Mouse (Mus musculus) lung, embryonic 15.5 days (tissue): ENCODE results near the gene AW549877. TPM values are rescaled to one million over a fixed set of nuclear protein-coding genes. Genes with fewer than 3 reads are reported as not detected.

ENCODE experiments used
- ATAC-seq: fragments of 200-750 bp; cut with Nextera tagmentation; 2 replicates; pipeline ENCODE4 v1.8.0; 2017; ENCODE audit warnings: moderate number of reproducible peaks, borderline replicate concordance; ENCODE audit not compliant: low FRiP score, low TSS enrichment; ENCODE audit errors: extremely low read depth
- H3K27ac ChIP-seq: fragments of 300-500 bp; sonication (generic); 2 replicates; pipeline ENCODE4 v1.5.1; 2015; ENCODE audit warnings: moderate library complexity, mild to moderate bottlenecking, inconsistent platforms
- H3K27me3 ChIP-seq: fragments of 300-500 bp; sonication (generic); 2 replicates; pipeline ENCODE4 v1.6.1; 2015; ENCODE audit warnings: inconsistent platforms
- H3K36me3 ChIP-seq: fragments of 300-500 bp; sonication (generic); 2 replicates; pipeline ENCODE4 v1.6.1; 2015; ENCODE audit warnings: inconsistent platforms
- H3K4me1 ChIP-seq: fragments of 300-500 bp; sonication (generic); 2 replicates; pipeline ENCODE4 v1.6.1; 2015; ENCODE audit warnings: inconsistent platforms
- H3K4me2 ChIP-seq: fragments of 300-500 bp; sonication (generic); 2 replicates; pipeline ENCODE4 v1.6.1; 2015; ENCODE audit warnings: inconsistent platforms, mild to moderate bottlenecking, moderate library complexity
- H3K4me3 ChIP-seq: fragments of 300-500 bp; sonication (generic); 2 replicates; pipeline ENCODE4 v1.5.1; 2015; ENCODE audit warnings: mild to moderate bottlenecking, inconsistent platforms
- H3K9ac ChIP-seq: fragments of 300-500 bp; sonication (generic); 2 replicates; pipeline ENCODE4 v1.6.1; 2015; ENCODE audit warnings: inconsistent platforms
- H3K9me3 ChIP-seq: fragments of 300-500 bp; sonication (generic); 2 replicates; pipeline ENCODE4 v1.6.1; 2016; ENCODE audit warnings: inconsistent platforms
- WGBS: fragments of 180-500 bp; shearing (Covaris S2); methylation state at CpG from one replicate; pipeline ENCODE4 v1.1.7; 2015; 5-methylcytosine and 5-hydroxymethylcytosine counted together
- polyA plus RNA-seq: library from polyadenylated mRNA; unstranded; fragments of >200 nt; fragmentation: Nextera tagmentation; extraction: Ambion mirVana; gene quantifications from 2 replicates; pipeline ENCODE4 v1.2.1, GENCODE M21; 2015

Gene AW549877
- polyA plus RNA-seq, 1 experiment from 2014 or later = 27.3 TPM

DNA sequence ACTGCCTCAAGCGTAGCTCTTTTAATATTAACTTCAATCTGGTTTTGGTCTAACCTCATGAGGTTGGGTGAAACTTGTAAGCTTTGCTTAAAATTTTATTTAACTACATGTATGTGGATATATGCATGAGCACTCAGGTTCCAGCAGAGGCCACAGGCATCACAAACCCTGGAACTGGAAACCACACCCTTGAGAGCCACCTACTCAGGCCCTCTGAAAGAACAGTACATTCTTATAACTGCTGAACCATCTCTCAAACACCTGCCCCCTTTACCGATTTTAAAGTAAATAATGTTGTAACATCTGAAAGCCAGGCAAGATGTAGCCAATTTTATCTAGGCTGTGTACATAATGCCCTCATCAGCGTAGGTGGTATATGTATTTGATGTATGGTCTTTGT, 15.7 kb downstream of the AW549877 start:
- Histone ChIP-seq H3K36me3 (peaks cover 14% of the 10 kb centered on the region), H3K27ac (peak overlapping the region; percentile 96), H3K27me3 (no peaks in the 10 kb centered on the region), H3K4me3 (peak overlapping the region; percentile 68), H3K9me3 (no peaks in the 10 kb centered on the region), H3K9ac (no peak overlapping the region), H3K4me1 (peaks cover 7% of the 10 kb centered on the region; the same call in 1 of the 2 replicates), H3K4me2 (peak overlapping the region; percentile 67)
- WGBS = 59% methylated on average over 3 of the region's 3 CpGs
- ATAC-seq = no peak

DNA sequence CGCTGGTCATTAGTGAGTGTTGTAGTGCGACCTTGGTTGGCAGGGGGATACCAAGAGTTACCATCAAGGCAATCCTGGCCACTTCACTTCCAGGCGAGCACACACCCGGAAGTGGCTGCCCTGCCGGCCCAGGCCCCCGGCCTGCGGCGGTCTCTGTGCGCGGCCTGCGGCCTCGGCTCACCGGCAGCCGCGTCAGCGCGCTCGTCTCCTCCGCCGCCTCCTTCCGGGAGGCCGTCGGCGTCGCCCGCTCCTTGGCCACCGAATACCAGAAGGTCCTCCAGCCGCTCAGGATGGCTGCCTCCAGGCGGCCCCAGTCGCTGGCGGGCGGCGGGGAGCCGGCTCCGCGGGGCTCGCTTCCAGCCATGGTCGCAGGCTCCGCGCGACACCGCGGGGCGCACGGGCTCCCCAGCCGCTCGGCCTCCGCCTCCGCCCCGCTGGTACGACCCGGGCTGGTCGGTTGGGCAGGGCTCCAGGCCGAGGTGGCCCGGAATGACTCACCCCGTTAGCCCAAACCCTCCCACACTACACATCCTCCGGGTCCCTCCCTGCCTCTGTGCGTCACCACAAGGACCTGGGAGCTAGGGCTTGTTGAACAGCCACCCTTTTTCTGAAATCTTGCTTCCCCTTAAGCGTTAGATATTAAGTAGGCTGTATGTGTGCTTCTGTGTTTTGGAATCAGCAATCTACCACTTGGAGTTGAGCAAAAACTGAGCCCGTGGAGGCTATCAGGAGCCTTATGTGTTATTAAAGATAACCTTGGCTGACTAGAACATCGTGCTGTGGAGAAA, 16.3 kb downstream of the AW549877 start, which contains the start of gene Fbxo4:
TSS of gene Fbxo4 (minus strand) at position 513 of the 788 bp plus-strand sequence.
- H3K36me3 ChIP-seq = peaks cover 10% of the 10 kb centered on the region; the same call in 1 of the 2 replicates
- peak within 1 kb of the TSS; percentile 68 for H3K4me3 ChIP-seq
- H3K9ac ChIP-seq = peak within 1 kb of the TSS; percentile 89
- WGBS = 1% methylated on average over 61 of the region's 61 CpGs
- ATAC-seq = peak; percentile 97
- H3K4me2 ChIP-seq = peak within 1 kb of the TSS; percentile 67
- H3K9me3 ChIP-seq = no peaks in the 10 kb centered on the region
- H3K27ac ChIP-seq = peak within 1 kb of the TSS; percentile 96
- H3K4me1 ChIP-seq = peaks cover 7% of the 10 kb centered on the region; the same call in 1 of the 2 replicates
- no peaks in the 10 kb centered on the region for H3K27me3 ChIP-seq

DNA sequence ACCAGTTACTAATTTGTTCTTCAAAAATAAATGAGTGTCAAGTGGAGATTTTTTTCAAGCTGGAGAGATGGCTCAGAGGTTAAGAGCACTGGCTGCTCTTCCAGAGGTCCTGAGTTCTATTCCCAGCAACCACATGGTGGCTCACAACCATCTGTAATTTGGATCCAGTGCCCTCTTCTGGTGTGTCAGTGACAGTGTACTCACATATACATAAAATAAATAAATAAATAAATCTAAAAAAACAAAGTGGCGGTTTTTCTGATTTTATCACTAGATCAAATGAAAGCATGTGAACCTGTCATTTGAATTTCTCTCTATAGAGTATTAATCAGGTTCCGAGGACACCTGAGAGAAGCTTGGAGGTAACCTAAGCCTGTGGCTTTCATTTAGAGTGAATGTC, 17.3 kb downstream of the AW549877 start:
- Histone ChIP-seq H3K9ac (no peak overlapping the region), H3K9me3 (no peaks in the 10 kb centered on the region), H3K4me3 (no peak overlapping the region), H3K27me3 (no peaks in the 10 kb centered on the region), H3K4me1 (peaks cover 7% of the 10 kb centered on the region; the same call in 1 of the 2 replicates), H3K27ac (no peak overlapping the region), H3K4me2 (peak overlapping the region; percentile 67; the same call in 1 of the 2 replicates), H3K36me3 (peaks cover 7% of the 10 kb centered on the region; the same call in 1 of the 2 replicates)
- ATAC-seq = no peak
- 89% methylated on average over 2 of the region's 2 CpGs for WGBS

DNA sequence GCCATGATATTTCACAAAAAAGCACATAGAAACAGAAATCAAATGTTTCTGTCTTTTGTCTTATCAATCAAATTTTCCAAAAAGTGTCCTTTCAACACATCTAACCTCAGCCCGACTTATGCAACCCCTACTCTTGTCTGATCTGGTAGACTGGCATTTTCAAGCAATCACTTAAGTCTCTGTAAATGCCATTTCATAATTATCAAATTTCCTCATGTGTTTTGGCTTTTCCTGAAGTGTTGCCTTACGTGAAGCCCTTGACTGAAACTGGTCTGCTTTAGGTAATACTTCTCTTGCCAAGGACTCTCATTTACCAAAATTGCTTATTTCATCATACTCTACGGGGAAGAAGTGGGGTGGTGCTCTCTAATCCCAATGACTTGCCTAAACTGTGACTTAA, 22.2 kb downstream of the AW549877 start:
- Histone ChIP-seq H3K36me3 (0 out of 2 replicates have a peak, but pooled peaks cover 2% of the 10 kb centered on the region), H3K4me3 (no peak overlapping the region), H3K4me1 (no peaks in the 10 kb centered on the region), H3K27me3 (no peaks in the 10 kb centered on the region), H3K27ac (no peak overlapping the region), H3K9ac (no peak overlapping the region), H3K9me3 (no peaks in the 10 kb centered on the region), H3K4me2 (no peak overlapping the region)
- ATAC-seq = no peak
- WGBS = 87% methylated on average over 3 of the region's 3 CpGs

DNA sequence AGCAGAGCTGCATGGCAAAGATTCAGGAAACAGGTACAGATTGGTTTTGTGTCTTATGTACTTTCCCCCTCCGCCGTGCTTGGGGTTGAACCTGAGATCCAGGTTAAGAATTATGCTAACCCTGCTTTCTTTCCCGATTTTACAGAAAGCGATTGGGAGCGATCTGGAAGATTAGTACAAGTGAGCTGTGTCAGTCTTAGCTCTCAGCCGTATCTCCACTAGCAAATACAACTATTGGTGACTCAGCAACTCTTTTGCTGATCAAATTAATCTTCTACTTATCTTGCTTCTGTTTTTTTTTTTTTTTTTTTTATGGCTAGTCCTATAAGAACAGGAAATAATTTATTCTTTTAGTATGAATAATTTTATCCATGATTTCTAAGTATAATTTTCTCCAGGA, 25.4 kb downstream of the AW549877 start:
- no peak overlapping the region for H3K4me2 ChIP-seq
- WGBS = 92% methylated on average over 6 of the region's 6 CpGs
- no peak overlapping the region for H3K4me3 ChIP-seq
- no peak overlapping the region for H3K27ac ChIP-seq
- no peak for ATAC-seq
- no peaks in the 10 kb centered on the region for H3K9me3 ChIP-seq
- no peak overlapping the region for H3K9ac ChIP-seq
- no peaks in the 10 kb centered on the region for H3K4me1 ChIP-seq
- no peaks in the 10 kb centered on the region for H3K27me3 ChIP-seq
- 0 out of 2 replicates have a peak, but pooled peaks cover 2% of the 10 kb centered on the region for H3K36me3 ChIP-seq

DNA sequence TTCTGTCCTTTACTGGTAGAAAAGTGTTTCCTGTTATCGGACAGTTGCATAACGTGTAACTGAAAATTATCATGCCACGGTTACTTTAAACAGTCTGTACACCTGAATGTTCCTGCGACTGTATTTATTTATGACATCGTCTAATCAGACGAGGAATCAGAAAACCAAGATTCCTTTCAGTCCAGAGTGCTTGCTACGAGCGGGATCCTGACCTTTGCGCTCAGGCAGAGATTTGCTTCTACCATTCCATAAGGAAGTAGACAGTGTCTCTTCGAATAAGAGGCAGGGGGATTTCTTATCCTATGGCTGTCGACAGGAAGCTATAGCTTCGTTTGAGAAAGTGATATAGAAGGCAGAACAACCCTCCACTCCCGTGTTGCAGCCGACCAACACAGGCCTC, 25.8 kb downstream of the AW549877 start:
- Histone ChIP-seq H3K9me3 (no peaks in the 10 kb centered on the region), H3K27ac (no peak overlapping the region), H3K4me2 (no peak overlapping the region), H3K9ac (no peak overlapping the region), H3K4me1 (no peaks in the 10 kb centered on the region), H3K4me3 (no peak overlapping the region), H3K27me3 (no peaks in the 10 kb centered on the region), H3K36me3 (0 out of 2 replicates have a peak, but pooled peaks cover 2% of the 10 kb centered on the region)
- no peak for ATAC-seq
- WGBS = 80% methylated on average over 14 of the region's 14 CpGs

DNA sequence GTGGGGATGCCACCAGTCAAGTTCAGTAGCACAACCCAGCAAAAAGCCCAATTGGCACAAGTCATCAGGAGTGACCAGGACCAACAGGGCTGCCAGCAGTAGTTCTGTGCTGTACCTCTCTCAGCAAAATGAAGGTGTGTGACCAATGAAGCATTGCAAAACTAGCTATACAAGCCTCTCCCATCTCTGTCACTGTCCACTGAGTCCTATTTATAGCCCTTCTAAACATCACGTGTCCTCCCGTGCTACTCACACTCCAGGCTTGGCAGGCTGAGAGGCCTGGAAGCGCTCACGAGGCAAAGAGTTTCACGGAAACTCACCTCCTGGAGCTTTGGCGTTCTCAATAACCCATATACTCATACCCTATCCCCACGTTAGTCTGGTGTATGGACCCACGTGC, 33.3 kb downstream of the AW549877 start:
- H3K9ac ChIP-seq = no peak overlapping the region
- H3K4me3 ChIP-seq = no peak overlapping the region
- no peaks in the 10 kb centered on the region for H3K4me1 ChIP-seq
- no peaks in the 10 kb centered on the region for H3K9me3 ChIP-seq
- no peak overlapping the region for H3K27ac ChIP-seq
- ATAC-seq = no peak
- H3K36me3 ChIP-seq = no peaks in the 10 kb centered on the region
- no peaks in the 10 kb centered on the region for H3K27me3 ChIP-seq
- no peak overlapping the region for H3K4me2 ChIP-seq
- 75% methylated on average over 8 of the region's 8 CpGs for WGBS

DNA sequence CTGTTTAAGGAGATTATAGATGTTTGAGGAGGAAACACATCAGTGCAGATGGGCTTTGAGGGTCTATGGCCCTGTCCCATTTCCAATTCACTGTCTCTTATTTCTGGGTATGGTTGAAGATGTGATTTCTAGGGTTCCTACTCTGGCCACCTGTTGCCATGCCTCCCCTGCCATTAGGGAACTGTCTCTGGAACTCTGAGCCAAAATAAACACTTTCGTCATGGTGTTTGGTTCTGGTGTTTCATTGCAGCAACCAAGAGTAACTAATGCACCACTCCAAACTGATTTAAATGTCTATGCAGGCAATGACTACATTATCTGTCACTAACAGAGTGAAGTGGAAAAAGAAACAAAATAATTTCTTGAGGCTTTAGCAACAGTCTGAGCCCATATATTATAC, 35.5 kb downstream of the AW549877 start:
- H3K9me3 ChIP-seq = no peaks in the 10 kb centered on the region
- no peak for ATAC-seq
- no peaks in the 10 kb centered on the region for H3K4me1 ChIP-seq
- 35% methylated on average over 1 of the region's 1 CpGs for WGBS
- H3K4me3 ChIP-seq = no peak overlapping the region
- no peak overlapping the region for H3K4me2 ChIP-seq
- no peak overlapping the region for H3K9ac ChIP-seq
- H3K27me3 ChIP-seq = no peaks in the 10 kb centered on the region
- no peaks in the 10 kb centered on the region for H3K36me3 ChIP-seq
- H3K27ac ChIP-seq = no peak overlapping the region

DNA sequence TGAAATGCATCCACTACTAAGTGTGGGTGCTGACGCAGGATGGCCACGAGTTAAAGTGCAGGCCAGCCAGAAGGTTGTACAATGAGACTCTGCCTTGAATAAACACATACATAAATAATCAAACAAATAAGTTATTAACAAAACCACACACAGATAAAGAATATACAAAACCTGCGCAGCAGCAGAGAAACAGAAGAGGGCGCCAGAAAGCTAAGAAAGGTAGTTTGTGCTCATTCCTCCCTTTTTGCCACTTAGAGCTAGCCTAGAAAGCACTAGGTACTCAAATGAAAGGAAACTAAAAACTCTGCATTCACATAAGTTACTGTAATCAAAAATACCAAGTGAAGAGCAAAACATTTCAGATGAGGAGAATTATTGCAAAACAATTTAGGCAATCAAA, 37.6 kb downstream of the AW549877 start:
- WGBS = 27% methylated on average over 4 of the region's 4 CpGs
- Histone ChIP-seq H3K4me3 (no peak overlapping the region), H3K27me3 (no peaks in the 10 kb centered on the region), H3K36me3 (no peaks in the 10 kb centered on the region), H3K9ac (no peak overlapping the region), H3K4me2 (no peak overlapping the region), H3K27ac (no peak overlapping the region), H3K9me3 (no peaks in the 10 kb centered on the region), H3K4me1 (no peaks in the 10 kb centered on the region)
- no peak for ATAC-seq

DNA sequence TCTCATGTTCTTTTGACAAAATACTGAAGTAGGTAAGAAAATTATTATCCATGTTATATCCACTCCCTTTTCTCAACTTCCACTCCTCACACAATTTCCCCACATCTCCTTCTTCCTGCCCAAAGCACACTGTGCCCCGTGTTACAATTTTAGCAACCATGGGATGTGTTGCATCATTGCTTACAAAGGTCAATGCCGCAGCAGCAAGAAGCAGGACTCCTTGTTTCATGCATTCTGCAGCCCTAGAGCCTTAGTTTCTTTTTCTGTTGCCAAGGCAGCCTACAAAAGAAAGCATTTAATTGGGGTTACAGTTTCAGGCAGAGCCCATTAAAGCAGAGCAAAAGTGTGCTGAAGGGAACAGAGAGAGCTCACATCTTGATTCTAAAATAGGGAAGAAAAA, 40.6 kb downstream of the AW549877 start:
- Histone ChIP-seq H3K4me2 (no peak overlapping the region), H3K4me3 (no peak overlapping the region), H3K4me1 (no peaks in the 10 kb centered on the region), H3K36me3 (no peaks in the 10 kb centered on the region), H3K27me3 (no peaks in the 10 kb centered on the region), H3K27ac (no peak overlapping the region), H3K9ac (no peak overlapping the region), H3K9me3 (no peaks in the 10 kb centered on the region)
- no peak for ATAC-seq
- WGBS = 83% methylated on average over 2 of the region's 2 CpGs

DNA sequence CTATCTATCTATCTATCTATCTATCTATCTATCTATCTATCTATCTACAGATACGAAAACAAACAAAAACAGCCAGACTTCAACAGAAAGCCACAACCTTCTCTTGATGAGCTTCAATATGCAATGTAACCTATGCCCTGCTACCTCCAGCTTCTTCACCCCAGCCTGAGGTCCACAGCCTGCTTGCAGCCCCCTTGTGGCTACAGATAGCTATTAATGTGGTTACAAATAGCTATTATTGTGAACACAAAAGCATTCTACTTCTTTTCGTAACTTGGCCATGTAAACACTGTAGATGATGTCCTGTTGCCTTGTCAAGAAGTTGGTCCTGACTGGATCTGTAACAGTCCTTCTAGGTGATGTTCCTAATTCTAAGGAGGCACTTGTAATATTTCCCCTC, 57.4 kb downstream of the AW549877 start:
- H3K9ac ChIP-seq = no peak overlapping the region
- H3K27ac ChIP-seq = no peak overlapping the region
- no peaks in the 10 kb centered on the region for H3K9me3 ChIP-seq
- H3K27me3 ChIP-seq = no peaks in the 10 kb centered on the region
- 82% methylated on average over 2 of the region's 2 CpGs for WGBS
- no peaks in the 10 kb centered on the region for H3K4me1 ChIP-seq
- no peak overlapping the region for H3K4me2 ChIP-seq
- ATAC-seq = no peak
- no peaks in the 10 kb centered on the region for H3K36me3 ChIP-seq
- H3K4me3 ChIP-seq = no peak overlapping the region

DNA sequence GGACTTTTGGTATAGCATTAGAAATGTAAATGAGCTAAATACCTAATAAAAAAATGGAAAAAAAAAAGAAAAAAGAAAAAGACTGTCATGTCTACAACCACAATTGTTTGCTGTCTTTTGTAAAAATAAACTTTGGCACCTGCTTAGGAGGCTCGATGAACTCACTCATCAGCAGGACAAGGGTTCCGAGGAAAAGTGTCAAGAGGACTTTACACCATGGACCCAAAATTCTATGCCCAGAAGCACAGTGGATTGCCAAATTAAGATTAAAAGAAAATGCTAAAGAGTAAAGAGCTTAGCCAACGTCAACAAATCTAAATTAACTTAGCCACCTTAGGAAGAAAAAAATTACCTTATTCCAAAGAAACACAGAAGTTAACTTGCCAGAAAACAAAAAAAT, 59.5 kb downstream of the AW549877 start:
- H3K4me2 ChIP-seq = no peak overlapping the region
- H3K36me3 ChIP-seq = no peaks in the 10 kb centered on the region
- no peak overlapping the region for H3K9ac ChIP-seq
- ATAC-seq = no peak
- no peak overlapping the region for H3K4me3 ChIP-seq
- no peaks in the 10 kb centered on the region for H3K4me1 ChIP-seq
- no peaks in the 10 kb centered on the region for H3K27me3 ChIP-seq
- H3K27ac ChIP-seq = no peak overlapping the region
- 82% methylated on average over 3 of the region's 3 CpGs for WGBS
- no peaks in the 10 kb centered on the region for H3K9me3 ChIP-seq
